Mouse (Mus musculus) heart, adult 9 months (tissue): ENCODE measurements around the gene Babam1.

Experiments used
- DNase-seq, 2 experiments: peaks; one replicate each; pipeline ENCODE4 v3.0.0; 2022; ENCODE audit warnings: low spot score in 2 of 2

Gene Babam1

DNA sequence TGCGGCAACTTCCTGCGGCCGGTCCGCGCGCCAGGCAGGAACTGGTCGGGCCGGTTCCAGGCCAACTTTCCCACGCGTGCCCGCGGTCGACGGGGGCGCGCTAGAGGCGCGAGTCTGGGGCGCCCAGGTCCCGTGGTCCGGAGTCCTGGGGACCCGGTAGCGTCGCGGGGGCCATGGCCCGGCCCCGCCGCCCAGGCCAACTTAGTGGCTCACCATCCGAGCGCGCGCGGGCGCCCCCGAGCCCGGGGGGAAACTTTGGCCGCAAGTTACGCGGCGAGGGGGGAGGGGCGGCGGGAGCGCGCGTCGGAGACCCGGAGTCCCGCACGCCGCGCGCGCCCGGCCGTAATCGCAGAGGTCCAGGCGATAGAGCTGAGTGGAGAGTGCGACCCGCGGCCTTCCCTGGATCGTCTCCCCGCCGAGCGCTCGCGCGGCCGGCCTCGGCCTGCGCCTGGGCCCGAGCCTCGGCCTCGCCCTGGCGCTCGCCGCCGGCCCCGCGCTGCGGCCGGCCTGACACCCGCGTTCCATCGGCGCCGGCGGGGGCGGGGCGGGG, 15.2 kb upstream of the Babam1 start, which contains the start of gene Nr2f6:
Gene Nr2f6, minus strand, starts transcription at position 540 of the 550 bp plus-strand sequence.
- peak; percentile 83 for DNase-seq

DNA sequence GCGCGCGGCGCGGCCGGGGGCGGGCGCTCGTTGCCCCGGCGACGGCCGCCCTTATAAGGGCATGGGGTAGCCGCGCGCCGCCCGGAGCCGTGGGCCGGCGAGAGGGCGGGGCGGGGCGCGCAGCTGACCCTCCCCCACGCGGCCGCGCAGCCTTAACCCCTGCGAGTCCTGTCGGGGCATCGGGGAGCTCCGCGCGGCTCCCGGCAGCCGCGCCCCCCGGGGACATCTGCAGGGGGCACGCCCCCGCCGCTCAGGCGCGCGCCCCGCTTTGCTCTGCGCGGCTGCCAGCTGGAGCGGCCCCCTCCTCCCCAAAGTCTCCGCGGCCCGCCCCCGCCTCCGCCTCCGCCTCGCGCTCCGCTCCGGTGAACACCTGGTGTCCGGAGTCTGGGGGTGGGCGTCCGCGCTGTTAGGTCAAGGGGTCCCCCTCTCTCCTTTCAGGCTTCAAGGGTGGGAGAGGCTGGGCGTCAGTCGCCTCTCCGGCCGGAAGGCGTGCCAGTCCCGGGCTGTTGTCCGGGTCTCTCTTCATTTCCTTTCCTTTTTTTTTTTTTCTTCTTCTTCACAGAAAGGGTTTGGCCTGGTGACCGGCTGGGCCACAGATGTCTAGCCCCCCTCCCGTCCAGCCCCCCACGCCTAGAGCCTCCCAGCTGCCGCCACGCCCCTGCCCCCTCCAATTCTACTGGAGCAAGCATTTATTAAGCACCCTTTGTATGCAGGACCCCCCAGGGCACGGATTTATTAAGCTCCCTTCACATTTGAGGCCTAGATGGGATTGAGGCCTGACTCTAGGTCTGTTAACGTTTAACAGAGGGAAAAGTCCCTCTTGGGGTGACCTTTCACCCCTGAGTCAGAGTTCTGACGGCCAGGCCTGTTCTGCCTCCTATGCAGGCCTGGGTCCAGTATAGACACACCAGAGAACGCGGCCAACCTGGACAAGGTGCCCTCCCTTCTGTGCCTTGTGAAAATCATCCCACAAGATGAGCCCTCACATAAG, 14.4 kb upstream of the Babam1 start:
- DNase-seq = peak; percentile 86 to 90

DNA sequence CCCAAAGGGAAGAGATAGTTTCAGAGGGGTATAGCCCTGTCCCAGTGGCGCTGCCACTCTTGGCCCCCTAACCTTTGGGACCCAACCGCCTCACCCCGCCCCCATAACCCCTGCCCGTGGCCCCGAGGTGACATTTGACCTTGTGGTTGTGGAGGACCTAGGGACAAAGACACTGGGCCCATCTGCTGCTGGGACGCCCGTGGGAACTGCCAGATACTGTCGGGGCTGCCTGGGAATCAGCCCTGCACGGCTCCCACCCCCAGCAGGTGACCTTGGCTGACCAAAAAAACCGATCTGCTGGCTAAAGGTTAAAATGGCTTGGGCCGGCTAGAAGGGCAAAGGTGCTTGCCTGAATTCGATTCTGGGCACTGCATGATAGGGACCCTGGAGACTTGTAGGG, 13.3 kb upstream of the Babam1 start:
- DNase-seq = no peak

DNA sequence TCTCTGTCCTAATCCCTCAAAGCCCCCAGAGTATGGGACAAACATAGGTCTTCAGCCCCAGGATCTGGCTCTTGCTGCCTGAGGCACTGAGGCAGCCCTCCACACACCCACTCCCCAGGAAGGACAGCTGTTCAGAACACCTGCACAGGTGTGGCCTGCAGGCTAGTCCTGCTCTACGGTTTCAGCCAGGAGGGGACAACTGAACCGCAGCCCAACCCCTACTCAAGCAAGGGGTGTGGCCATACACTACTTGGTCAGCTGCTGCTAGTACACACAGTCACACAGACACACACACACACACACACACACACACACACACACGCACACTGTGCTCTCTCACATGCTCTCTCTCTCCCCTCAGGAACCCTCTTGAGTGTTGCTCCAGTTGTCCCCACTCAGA, 12.8 kb upstream of the Babam1 start:
- DNase-seq = no peak

DNA sequence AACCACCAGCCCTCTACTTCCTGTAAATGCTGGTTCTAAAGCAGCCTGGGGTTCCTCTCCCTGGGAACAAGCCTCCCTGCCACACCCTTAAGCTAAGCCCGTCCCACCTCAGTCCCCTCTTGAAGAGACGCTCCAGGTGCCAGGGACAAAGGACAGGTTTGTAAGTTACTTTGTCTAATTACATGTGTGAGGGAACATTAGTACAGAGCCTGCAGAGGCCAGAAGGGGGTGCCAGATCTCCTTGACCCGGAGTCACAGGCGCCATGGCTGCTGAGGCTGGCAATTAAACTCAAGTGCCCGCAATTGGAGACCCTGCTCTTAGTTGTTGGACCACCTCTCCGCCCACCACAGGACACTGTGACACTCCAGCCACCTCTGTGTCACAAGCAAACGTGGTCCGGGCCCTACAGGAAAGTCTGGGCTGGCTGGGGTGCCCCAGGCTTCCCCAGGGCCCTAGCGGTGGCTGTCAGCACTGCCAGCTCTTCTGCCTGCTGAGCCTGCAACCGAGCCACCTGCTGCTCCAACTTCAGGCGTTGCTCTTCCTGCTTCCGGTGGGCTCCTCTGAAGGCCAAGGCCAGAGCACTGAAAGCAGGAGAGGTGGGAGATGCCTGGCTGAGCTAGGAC, 11.3 kb upstream of the Babam1 start:
- no peak for DNase-seq

DNA sequence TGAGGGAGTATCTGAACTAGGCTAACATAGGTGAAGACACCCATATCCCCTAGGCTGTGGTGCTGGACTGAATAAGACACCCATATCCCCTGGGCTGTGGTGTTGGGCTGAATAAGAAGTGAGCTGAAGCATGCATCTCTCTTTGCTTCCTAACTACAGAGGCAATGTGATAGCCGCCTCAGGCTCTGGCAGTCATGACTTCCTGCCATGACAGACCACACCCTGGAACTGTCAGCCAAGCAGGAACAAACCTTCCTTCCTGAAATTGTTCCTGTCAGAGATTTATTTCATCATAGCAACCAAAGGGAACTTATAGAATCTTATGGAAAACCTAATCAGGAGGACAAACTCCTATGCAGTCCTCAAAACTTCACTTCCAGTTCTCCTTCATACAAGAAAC, 8.4 kb upstream of the Babam1 start:
- DNase-seq = no peak

DNA sequence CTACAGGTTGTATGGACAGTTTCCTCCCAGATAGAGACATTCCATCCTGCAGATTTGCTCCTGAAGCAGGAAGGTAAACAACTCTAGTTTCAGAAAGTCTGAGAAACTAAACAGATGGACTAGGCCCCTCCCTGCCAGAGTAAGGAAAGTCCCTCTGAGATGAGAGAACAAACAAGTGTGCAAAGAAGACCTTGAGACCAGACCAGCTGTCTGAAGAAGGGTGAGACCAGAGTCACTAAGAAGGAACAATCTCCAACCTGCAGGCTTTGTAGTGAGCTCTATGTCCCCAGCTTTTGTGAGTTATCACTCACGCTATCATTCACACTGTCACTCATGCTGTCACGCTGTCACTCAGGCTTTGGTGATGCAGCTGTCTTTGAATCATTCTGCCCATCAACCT, 5.0 kb upstream of the Babam1 start:
- no peak for DNase-seq

DNA sequence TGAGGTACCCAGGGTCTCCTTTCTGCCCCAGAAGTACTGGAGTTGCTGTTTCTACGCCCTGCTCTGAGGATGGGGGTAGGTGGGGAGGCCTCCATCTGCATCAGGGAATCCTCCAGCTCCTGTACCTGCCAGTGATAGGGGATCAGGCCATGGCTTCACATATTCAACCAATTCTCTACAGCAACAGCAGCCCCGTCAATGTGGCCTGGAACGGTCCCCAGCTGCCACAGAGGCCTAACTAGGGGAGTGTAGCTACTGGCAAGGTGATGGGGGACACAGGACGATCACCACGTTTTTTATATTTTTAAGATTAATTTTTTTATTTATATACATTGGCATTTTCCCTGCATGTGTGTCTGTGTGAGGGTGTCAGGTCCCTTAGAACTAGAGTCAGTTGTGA, 4.3 kb upstream of the Babam1 start:
- DNase-seq = no peak

DNA sequence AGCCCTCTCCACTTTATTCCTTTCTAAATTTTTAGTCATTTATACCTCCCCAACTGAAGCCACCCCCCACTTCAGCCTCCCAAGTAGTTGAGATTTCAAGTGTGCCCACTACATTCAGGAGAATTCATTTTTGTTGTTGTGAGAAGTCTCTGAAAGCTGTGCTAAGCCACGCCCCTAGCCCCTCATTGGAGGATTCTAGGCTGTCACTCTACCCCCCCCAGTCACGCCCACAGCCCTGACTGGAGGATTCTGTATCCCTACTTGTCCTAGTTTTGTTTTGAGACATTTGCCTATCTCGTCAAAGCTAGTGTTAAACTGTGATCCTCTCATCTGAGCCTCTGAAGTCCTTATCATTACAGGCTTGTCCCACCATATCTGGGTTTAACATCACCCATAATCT, 3.8 kb upstream of the Babam1 start:
- DNase-seq = no peak

DNA sequence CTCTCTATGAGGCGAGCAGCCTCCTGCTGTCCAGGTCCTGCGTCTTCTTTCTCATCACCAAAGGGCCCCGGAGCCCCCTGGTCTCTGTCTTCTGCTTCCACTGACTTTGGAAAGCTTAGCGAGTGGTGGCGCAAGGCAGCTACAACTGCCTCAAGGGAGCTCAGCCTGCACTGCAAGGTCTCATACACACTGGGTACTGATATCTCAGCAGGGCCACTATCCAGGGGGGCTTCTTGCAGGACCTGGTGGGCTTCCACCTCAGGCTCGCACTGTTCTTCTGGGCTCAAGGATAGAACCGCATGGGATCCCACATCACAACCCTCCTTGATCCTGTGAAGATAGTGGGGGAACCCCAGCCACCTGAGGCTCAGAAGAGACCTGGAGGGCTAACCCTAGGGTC, 2.2 kb upstream of the Babam1 start:
- no peak for DNase-seq

DNA sequence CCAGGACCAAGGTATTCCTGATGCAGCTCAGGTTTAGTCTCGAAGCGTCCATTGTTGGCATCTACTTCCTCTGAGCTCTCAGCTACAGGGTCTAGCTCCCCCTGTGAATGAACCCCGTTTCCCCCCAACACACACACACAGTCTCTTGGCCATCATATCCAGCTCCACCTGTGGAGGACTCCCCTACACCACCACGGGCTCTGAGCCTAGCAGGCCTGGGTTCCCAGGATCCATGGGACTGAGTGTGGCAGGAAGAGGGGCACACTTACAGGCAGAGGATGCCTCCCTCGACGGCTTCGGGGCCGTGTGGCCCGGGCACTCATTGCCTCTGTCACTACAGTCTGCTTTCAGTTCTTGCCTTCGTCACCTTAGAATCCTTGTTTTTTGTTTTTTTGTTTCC, 1.6 kb upstream of the Babam1 start:
- no peak for DNase-seq

DNA sequence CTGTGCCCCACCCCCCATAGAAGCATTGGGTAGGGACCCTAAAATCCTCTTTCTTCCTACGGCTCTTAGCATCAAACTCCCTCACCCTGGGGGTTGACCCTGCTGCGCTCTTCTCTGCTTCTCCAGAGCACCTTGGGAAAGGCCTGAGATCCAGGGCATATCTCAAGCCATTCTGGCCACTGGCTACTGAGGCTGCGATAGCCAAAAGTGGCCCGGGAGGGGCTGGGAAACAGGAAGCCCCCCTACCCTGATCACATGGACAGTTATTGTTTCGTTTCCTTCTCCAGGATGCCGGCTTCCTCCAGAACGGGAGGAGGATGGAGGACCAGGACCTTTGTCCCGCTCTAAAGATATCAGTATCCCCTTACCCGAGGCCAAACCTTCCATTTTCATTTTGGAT, 1.0 kb upstream of the Babam1 start, which contains the start of gene Ushbp1:
Gene Ushbp1, minus strand, starts transcription at position 174 of the 400 bp plus-strand sequence.
- DNase-seq = peak; percentile 77 to 88

DNA sequence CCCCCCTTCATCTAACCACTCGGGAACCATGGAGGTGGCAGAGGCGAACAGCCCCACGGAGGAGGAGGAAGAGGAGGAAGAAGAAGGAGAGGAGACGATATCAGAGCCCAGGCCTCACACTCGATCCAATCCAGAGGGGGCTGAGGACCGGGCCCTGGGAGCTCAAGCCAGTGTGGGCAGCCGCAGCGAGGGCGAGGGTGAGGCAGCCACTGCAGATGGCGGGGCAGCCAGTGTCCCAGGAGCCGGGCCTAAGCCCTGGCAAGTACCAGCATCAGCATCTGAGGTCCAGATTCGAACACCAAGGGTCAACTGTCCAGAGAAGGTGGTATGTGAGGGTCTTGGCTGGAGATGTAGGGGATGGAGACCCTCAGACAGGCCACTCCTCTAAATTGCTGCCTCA, 1.0 kb downstream of the Babam1 start:
- no peak for DNase-seq

DNA sequence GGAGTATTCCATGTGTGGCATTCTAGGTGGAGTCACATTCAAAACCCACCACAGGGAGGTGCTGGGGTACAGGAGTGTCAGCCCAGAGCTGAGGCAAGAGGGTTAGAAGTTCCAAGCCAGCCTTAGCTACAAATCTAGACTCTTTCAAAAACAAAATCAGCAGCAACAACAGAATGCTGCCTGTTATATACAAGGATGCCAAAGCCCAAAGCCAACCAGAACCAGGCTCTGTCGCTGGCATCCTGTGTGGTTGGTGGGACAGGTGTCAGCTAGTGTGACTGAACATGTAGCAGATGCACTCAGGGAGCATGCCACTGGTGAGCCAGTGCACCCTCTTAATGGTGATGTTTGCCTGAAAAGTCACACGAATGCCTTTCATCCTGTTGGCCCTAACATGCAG, 4.2 kb downstream of the Babam1 start:
- DNase-seq = no peak

DNA sequence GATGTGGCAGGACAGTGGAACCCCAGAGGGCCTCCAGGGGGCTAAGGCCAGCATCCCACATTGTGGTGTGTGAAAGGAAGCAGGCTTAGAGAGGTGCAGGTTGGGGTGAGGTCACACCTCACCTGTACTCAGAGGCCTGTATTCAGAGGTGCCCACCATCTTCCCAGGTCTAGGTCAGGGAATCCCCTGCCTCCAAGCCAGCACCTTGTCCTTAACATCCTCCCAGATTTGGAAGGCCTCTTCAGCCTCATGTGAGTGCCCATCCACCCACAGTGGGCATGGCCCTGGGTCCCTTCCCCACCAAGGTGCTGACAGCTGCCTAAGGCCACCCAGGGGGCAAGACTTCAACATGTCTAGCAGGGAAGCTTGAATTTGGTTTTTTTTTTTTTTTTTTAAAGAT, 4.8 kb downstream of the Babam1 start:
- DNase-seq = no peak

DNA sequence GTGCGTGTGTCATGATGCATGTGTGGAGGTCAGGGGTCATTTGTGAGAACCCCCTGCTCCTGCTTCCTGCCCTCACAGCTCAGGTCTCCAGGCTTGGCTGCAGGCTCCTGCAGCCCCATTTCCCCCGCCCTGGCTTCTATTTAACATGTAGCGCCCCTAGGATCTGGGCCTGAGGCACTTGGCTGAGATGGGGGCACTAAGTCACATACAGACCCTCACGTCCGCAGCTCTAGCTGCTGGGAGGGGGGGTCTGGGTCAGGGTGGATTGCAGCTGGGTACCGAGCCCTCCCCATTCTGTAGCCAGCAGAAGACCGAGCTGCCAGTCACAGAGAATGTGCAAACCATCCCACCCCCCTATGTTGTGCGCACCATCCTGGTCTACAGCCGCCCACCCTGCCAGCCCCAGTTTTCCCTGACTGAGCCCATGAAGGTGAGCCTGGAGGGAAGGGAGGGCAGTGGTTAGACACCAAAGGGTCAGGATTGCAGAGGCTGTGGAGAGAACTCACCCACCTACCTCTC, 5.8 kb downstream of the Babam1 start:
- no peak for DNase-seq

DNA sequence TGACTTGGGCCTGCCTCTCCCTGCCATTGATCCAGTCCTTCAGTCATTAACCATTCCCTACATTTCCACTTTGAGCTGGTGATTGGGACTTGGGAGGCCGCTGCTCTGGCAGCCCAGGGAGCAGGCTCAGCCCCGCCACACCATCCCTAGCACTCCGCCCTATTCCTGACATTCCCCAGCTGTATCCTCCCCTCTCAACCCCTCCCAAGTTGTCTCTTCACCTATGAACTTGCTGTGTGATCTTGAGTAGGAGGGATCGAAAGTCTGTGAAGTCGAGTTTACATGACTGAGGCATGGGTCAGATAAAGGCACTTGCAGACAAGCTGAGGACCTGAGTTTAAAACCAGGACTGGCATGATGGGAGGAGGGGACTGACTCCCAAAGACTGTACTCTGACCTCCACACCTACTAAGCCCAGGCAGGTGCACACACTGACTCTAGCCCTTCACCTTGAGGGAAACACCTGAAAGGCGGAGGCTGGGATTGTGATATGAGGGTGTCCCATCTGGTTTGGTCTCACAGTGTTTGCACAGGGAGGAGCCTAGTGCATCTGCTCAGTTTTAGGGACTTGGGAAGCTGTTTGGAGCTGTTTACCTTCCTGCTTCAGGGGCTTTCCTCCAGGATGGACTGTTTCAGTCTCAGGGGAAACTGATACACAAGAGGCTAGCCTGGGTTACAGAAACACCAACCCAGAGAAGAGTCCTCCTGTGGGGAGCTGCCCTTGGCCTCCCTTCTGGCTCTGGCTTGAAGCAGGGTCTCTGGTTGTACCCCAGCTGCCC, 6.6 kb downstream of the Babam1 start:
- DNase-seq = no peak

DNA sequence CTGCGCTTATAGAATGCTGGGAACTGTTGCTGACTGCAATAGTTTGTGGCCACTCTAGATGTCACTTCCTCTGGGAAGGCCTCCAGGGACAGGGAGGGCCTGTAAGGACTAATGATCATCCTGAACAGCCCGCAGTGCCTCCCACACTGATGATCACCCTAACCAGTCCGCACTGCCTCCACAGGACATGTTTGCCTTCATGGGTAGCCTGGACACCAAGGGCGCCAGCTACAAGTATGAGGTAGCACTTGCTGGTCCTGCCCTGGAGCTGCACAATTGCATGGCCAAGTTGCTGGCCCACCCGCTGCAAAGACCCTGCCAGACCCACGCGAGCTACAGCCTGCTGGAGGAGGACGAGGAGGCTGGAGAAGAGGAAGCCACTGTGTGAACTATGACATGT, 7.3 kb downstream of the Babam1 start:
- no peak for DNase-seq

DNA sequence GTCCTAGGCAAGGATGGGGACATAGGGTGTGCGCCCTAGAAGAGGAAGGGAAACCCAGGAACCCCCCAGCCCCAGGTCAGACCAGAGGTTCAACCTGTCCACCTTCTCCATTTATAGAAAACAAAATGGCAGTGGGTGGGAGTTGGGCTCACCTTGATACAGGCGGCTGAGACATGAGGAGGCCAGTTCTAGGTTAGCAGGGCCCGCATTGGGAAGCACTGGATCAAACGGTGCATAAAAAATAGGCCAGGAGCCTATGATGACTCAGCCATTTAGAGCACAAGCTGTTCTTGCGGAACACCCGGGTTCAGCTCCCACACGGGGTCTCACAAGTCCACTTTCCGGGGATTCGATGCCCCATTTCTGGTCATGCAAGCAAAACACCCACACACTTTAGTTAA, 8.3 kb downstream of the Babam1 start:
- DNase-seq = no peak

DNA sequence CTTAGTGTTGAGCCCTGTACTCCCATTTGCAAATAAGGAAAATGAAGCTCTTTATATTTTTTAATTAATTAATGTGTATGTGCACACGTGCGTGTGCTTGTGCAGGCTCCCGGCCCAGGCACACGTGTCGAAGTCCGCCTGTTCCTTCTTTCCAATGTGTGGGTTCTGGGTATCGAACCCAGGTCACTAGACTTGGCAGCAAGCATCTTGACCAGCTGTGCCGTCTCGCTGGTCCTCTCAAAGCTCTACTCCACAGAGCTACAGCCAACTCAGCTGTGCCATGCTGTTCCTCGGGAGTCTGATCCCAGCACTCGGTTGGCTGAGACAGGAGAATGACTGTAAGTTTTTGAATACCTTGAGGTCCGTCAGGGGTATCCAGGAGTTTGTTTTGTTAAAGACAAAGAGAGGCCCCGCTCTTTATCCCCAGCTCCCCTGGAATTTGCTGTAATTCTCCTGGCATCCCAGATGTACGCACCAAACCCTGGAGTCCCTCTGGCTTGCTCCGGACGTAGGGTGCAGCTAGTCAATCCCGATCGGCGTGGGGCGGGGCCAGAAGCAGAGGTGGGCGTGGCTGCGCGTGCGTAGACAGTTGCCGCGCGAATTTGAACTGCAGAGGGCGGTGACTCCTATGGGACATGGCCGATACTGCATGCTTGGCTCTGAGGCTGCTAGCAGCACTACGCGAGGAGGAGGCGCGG, 8.9 kb downstream of the Babam1 start, which contains the start of gene Ankle1:
Gene Ankle1, plus strand, starts transcription at position 610 of the 698 bp plus-strand sequence.
- peak; percentile 91 to 96 for DNase-seq
